Mouse (Mus musculus): ENCODE measurements at regions not wholly inside any gene's neighbourhood (a gene's known extent, or its start where the extent isn't known, plus 50 kb on each side); places are given as distances from the start of the nearest gene placed in this dataset.

- Histone ChIP-seq H3K4me3 (no peak overlapping the region), H3K9me3 (no peaks in the 10 kb centered on the region), H3K4me2 (replicated peaks) (no peak overlapping the region), H3K36me3 (no peaks in the 10 kb centered on the region), H3K9ac (replicated peaks) (no peak overlapping the region), H3K27me3 (no peaks in the 10 kb centered on the region), H3K4me1 (peaks cover 22% of the 10 kb centered on the region), H3K27ac (replicated peaks) (peak overlapping the region; percentile 81)
- ATAC-seq (ENCODE audit: low FRiP score, low read depth), result peak; percentile 75
- WGBS, result 65% methylated on average over 10 of the region's 10 CpGs
These were observed 237.3 kb upstream of the Tmem161b start for GRCm38 (mm10) chr13:83984651-83985331.

DNA sequence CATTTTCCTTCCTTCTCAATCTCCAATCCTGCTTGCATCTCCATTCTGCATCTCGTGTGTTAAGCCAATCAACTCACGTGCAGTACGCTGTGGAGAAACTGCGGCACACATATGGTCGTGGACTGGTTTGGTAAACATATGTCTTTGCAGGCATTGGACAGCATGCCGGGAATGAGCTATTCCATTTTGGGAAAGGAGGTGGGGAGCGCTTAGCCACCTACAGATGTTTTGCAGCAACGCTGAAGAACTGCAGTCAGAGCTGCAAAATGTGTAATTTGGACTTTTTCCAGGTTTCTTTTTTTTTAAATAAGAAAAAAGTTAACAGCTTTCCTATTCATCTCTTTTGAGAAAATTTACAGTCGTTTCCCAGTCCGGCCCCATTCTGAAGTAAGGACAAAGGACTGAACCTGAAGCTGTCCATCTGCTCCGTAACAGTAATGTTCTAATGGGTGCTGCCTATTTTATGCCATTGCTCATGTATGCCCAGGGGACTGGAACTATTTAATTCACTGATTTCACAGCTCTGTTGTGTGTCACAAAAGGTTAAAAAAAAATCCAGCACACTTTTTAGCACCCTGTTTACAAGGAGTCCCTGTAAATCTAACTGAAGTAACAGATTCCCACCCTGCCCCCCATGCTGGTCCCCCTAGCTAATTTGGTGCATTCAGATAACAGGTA lies 234.2 kb upstream of the Tmem161b start:
- 46% methylated on average over 11 of the region's 11 CpGs for WGBS
- no peaks in the 10 kb centered on the region for H3K36me3 ChIP-seq
- peak; percentile 85 for ATAC-seq (ENCODE audit: low FRiP score, low read depth)
- H3K9me3 ChIP-seq, result no peaks in the 10 kb centered on the region
- no peak overlapping the region for H3K4me3 ChIP-seq
- H3K9ac ChIP-seq (replicated peaks), result no peak overlapping the region
- H3K4me2 ChIP-seq (replicated peaks), result peak overlapping the region; percentile 32; the same call in 1 of the 2 replicates
- H3K4me1 ChIP-seq, result peaks cover 22% of the 10 kb centered on the region
- peak overlapping the region; percentile 68 for H3K27ac ChIP-seq (replicated peaks)
- H3K27me3 ChIP-seq, result no peaks in the 10 kb centered on the region

- Histone ChIP-seq H3K4me3 (no peak overlapping the region), H3K27me3 (no peaks in the 10 kb centered on the region), H3K9me3 (no peaks in the 10 kb centered on the region), H3K4me1 (peaks cover 22% of the 10 kb centered on the region), H3K36me3 (no peaks in the 10 kb centered on the region), H3K27ac (replicated peaks) (peak overlapping the region; percentile 68), H3K9ac (replicated peaks) (no peak overlapping the region), H3K4me2 (replicated peaks) (no peak overlapping the region)
- 50% methylated on average over 4 of the region's 4 CpGs for WGBS
- ATAC-seq (ENCODE audit: low FRiP score, low read depth), result no peak
These were observed 233.6 kb upstream of the Tmem161b start for GRCm38 (mm10) chr13:83988517-83988916.

DNA sequence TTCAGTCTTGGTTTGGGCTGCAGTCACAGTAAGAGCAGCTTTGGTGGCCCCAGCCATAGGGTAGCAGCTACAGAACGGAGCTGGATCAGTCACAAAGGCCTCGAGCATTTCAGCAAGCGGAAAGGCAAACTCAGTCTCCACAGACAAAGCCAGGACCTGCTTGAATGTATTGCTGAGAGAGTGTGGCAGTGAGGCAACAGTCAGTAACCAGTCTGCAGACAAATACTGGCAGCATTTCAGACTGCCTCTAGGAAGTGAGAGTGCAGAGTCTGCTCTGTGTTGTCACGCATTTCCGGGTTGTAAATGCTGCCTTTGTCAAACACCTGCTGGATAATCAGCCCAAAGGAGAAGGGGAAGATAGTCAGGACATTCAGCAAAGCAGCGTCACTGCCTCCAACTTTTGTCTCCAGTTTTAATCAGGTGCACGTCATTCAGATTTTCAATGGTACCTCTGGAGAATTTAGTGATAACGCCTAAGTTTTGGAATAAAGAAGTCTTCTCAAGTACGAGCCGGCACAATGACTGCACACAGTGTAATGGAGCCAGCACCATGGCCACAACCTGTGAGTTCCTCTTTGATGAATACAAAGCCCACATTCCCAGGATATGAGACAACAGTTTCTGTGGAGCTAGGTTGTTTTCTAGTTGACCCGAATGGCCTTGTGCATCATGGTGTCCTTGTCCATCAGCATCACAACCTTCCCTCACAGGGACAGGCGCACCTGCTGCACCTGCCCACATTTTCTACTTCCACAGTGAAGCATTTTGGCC lies 224.3 kb upstream of the Tmem161b start:
- H3K4me2 ChIP-seq (replicated peaks), result 0 out of 2 replicates have a peak overlapping the region, but pooled peaks have one; percentile 11
- WGBS, result 48% methylated on average over 12 of the region's 12 CpGs
- H3K4me3 ChIP-seq, result no peak overlapping the region
- H3K4me1 ChIP-seq, result peaks cover 9% of the 10 kb centered on the region
- H3K27me3 ChIP-seq, result no peaks in the 10 kb centered on the region
- no peaks in the 10 kb centered on the region for H3K36me3 ChIP-seq
- peak; percentile 67 for ATAC-seq (ENCODE audit: low FRiP score, low read depth)
- no peak overlapping the region for H3K9ac ChIP-seq (replicated peaks)
- H3K9me3 ChIP-seq, result no peaks in the 10 kb centered on the region
- peak overlapping the region; percentile 56 for H3K27ac ChIP-seq (replicated peaks)

DNA sequence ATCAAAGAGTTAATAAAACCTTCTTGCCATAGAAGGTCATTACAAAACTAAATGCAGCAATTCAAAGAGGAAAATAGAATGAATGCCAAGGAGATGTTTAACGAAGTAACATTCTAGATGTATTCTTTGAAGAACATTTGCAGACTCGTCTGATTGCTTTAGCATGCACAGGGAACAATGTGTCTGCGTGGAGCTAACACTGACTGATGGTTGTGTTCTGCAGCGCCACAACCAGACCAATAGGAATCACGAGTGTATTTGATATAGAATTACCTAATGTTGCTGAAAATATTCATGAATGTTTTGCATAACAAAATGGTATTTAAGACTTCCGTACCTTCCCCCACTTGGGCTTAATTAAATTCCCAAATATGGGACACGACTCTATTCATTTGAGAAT lies 200.3 kb upstream of the Tmem161b start:
- WGBS, result 62% methylated on average over 7 of the region's 7 CpGs

DNA sequence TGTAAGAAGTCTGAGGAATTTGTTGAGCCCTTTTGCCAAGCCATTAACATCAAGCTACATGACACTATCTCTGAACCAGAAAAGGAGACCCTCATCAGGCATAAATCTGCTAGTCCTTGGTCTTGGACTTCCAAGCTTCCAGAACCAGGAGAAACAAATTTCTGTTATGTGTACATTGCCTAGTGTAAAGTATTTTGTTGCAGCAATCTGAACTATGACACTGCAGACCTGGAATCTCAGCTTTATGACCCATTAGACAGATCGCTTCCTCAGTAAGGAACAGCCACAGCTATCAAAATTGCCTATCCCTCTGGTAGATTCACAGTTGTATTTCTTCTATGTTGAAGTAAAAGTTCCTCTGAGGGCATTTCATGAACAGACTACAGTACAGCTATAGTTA lies 199.1 kb upstream of the Tmem161b start:
- 88% methylated on average over 1 of the region's 1 CpGs for WGBS
- Histone ChIP-seq H3K4me2 (replicated peaks) (no peak overlapping the region), H3K9ac (replicated peaks) (no peak overlapping the region), H3K27me3 (no peaks in the 10 kb centered on the region), H3K9me3 (no peaks in the 10 kb centered on the region), H3K4me3 (no peak overlapping the region), H3K27ac (replicated peaks) (no peak overlapping the region), H3K4me1 (peaks cover 3% of the 10 kb centered on the region; the same call in 1 of the 2 replicates), H3K36me3 (no peaks in the 10 kb centered on the region)
- ATAC-seq (ENCODE audit: low FRiP score, low read depth), result no peak

More for the DNA sequence above, 200.3 kb upstream of the Tmem161b start:
- no peaks in the 10 kb centered on the region for H3K36me3 ChIP-seq
- no peak overlapping the region for H3K27ac ChIP-seq (replicated peaks)
- H3K4me1 ChIP-seq, result peaks cover 3% of the 10 kb centered on the region; the same call in 1 of the 2 replicates
- H3K4me3 ChIP-seq, result no peak overlapping the region
- no peak overlapping the region for H3K4me2 ChIP-seq (replicated peaks)
- no peak for ATAC-seq (ENCODE audit: low FRiP score, low read depth)
- no peaks in the 10 kb centered on the region for H3K27me3 ChIP-seq
- no peak overlapping the region for H3K9ac ChIP-seq (replicated peaks)
- H3K9me3 ChIP-seq, result no peaks in the 10 kb centered on the region

GRCm38 (mm10) chr13:84023637-84024036 lies 198.5 kb upstream of the Tmem161b start:
- ATAC-seq (ENCODE audit: low FRiP score, low read depth), result no peak
- no peaks in the 10 kb centered on the region for H3K9me3 ChIP-seq
- no peaks in the 10 kb centered on the region for H3K36me3 ChIP-seq
- no peak overlapping the region for H3K4me2 ChIP-seq (replicated peaks)
- peaks cover 3% of the 10 kb centered on the region; the same call in 1 of the 2 replicates for H3K4me1 ChIP-seq
- H3K27ac ChIP-seq (replicated peaks), result no peak overlapping the region
- 50% methylated on average over 5 of the region's 5 CpGs for WGBS
- no peak overlapping the region for H3K4me3 ChIP-seq
- no peak overlapping the region for H3K9ac ChIP-seq (replicated peaks)
- H3K27me3 ChIP-seq, result no peaks in the 10 kb centered on the region

DNA sequence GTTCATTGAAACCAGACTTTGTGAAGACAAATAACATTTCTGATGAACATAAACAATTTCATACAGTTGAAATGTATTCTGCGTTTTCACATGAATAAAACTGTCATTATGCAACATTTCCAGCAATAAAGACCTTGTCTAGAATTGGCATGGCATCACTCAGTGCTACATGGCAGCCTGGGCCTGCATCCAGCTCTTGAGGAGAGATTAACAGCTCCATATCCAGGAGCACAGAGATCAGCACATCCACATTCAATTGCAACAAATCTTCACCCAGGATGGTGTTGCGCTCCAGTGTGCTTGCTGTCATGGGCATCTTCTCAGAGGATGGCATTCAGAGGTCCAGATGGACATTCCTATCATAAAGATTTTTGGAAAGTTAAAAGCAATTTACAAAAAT lies 196.7 kb upstream of the Tmem161b start:
- H3K9me3 ChIP-seq, result no peaks in the 10 kb centered on the region
- H3K36me3 ChIP-seq, result no peaks in the 10 kb centered on the region
- no peak overlapping the region for H3K4me2 ChIP-seq (replicated peaks)
- no peak for ATAC-seq (ENCODE audit: low FRiP score, low read depth)
- H3K9ac ChIP-seq (replicated peaks), result no peak overlapping the region
- no peak overlapping the region for H3K4me3 ChIP-seq
- WGBS, result 95% methylated on average over 2 of the region's 2 CpGs
- H3K27ac ChIP-seq (replicated peaks), result no peak overlapping the region
- no peaks in the 10 kb centered on the region for H3K27me3 ChIP-seq
- peaks cover 3% of the 10 kb centered on the region; the same call in 1 of the 2 replicates for H3K4me1 ChIP-seq

DNA sequence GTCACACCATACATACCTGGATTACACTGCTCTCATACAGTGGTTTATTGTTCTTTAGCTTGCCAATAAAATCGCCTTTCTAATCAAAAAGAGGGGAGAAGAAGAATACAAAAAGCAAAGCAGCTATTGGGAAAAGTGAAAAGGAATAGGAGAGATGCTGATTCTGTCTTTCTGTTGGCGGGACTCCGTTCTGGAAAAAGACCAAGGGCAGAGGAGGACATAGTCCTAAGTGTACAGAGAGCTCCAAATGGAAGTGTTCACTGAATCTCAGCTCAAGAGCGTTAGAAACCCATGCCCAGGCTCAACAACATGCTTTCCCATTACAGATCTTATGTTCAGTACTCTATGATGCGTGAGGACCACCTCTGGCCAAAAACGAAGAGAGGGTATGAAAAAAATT lies 174.4 kb upstream of the Tmem161b start:
- Histone ChIP-seq H3K27ac (replicated peaks) (no peak overlapping the region), H3K27me3 (no peaks in the 10 kb centered on the region), H3K9ac (replicated peaks) (no peak overlapping the region), H3K4me1 (no peaks in the 10 kb centered on the region), H3K4me3 (no peak overlapping the region), H3K9me3 (no peaks in the 10 kb centered on the region), H3K36me3 (no peaks in the 10 kb centered on the region), H3K4me2 (replicated peaks) (no peak overlapping the region)
- WGBS, result 87% methylated on average over 6 of the region's 6 CpGs
- ATAC-seq (ENCODE audit: low FRiP score, low read depth), result no peak

GRCm38 (mm10) chr13:84052221-84052620 lies 169.9 kb upstream of the Tmem161b start:
- no peak overlapping the region for H3K4me3 ChIP-seq
- H3K9ac ChIP-seq (replicated peaks), result no peak overlapping the region
- H3K27ac ChIP-seq (replicated peaks), result no peak overlapping the region
- no peak for ATAC-seq (ENCODE audit: low FRiP score, low read depth)
- H3K27me3 ChIP-seq, result no peaks in the 10 kb centered on the region
- peaks cover 18% of the 10 kb centered on the region for H3K4me1 ChIP-seq
- no peaks in the 10 kb centered on the region for H3K9me3 ChIP-seq
- H3K4me2 ChIP-seq (replicated peaks), result no peak overlapping the region
- WGBS, result 61% methylated on average over 1 of the region's 1 CpGs
- no peaks in the 10 kb centered on the region for H3K36me3 ChIP-seq

- Histone ChIP-seq H3K9ac (replicated peaks) (no peak overlapping the region), H3K9me3 (no peaks in the 10 kb centered on the region), H3K4me3 (no peak overlapping the region), H3K4me2 (replicated peaks) (no peak overlapping the region), H3K4me1 (peaks cover 35% of the 10 kb centered on the region), H3K27me3 (no peaks in the 10 kb centered on the region), H3K27ac (replicated peaks) (peak overlapping the region; percentile 64), H3K36me3 (no peaks in the 10 kb centered on the region)
- 61% methylated on average over 7 of the region's 7 CpGs for WGBS
- no peak for ATAC-seq (ENCODE audit: low FRiP score, low read depth)
These were observed 167.1 kb upstream of the Tmem161b start for GRCm38 (mm10) chr13:84054956-84055355.

GRCm38 (mm10) chr13:84055576-84055975 lies 166.5 kb upstream of the Tmem161b start:
- Histone ChIP-seq H3K36me3 (no peaks in the 10 kb centered on the region), H3K4me3 (no peak overlapping the region), H3K4me1 (peaks cover 41% of the 10 kb centered on the region), H3K9me3 (no peaks in the 10 kb centered on the region), H3K27ac (replicated peaks) (peak overlapping the region; percentile 64; the same call in 1 of the 2 replicates), H3K27me3 (no peaks in the 10 kb centered on the region), H3K4me2 (replicated peaks) (no peak overlapping the region), H3K9ac (replicated peaks) (no peak overlapping the region)
- ATAC-seq (ENCODE audit: low FRiP score, low read depth), result no peak
